In the genomic region with DNA sequence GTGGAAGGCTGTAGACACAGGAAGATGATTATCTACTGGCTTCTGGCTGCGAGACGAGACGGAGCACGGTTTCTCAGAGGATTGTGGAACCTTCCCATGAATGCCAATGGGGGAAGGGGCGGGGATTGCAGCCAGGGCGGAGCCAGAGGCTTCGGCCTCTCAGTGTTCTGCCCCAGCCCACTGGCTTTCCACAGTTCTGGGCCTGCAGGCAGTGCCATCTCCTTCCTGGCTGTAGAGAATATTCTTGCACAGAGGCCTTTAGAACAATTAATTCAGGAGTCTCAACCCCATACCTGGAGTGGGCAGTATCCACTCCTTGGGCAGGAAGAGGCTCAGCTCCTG, we compare ENCODE assay signal across 8 mouse cellular contexts. TPM values are rescaled to one million over a fixed set of nuclear protein-coding genes. Genes with fewer than 3 reads are reported as not detected.
A peak's percentile ranks its signal among the peaks of the same experiment; 100 is the strongest.
DNase-seq lines count a peak whose midpoint lies in the region; ATAC-seq and TF ChIP-seq lines count a peak whose summit lies in the region.

No protein-coding gene starts in this region.

- 3% methylated on average over 7 of the region's 7 CpGs for WGBS in heart, embryonic 11.5 days (ENCODE audit: insufficient replicate concordance)
- 2% methylated on average over 7 of the region's 7 CpGs for WGBS in embryonic facial prominence, embryonic 15.5 days
- WGBS in intestine, postnatal 0 days: 6% methylated on average over 7 of the region's 7 CpGs

- no peaks in the 10 kb centered on the region for H3K4me1 ChIP-seq in heart, embryonic 11.5 days (ENCODE audit: control insufficient read depth, insufficient read depth, low read length)
- 0 out of 2 replicates have a peak, but pooled peaks cover 4% of the 10 kb centered on the region for H3K4me1 ChIP-seq in embryonic facial prominence, embryonic 15.5 days
- no peaks in the 10 kb centered on the region for H3K4me1 ChIP-seq in intestine, postnatal 0 days (replicated peaks; ENCODE audit: control insufficient read depth, insufficient read depth, low read length)

- no peak for DNase-seq in heart, postnatal 14 days
- DNase-seq in lung, postnatal 14 days: peak; percentile 44
- DNase-seq in frontal cortex, postnatal 14 days (ENCODE audit: low spot score in 2 of 2): no peak
- DNase-seq in thymus, postnatal 0 days (ENCODE audit: low spot score): no peak
- no peak for DNase-seq in cerebellum, postnatal 4 days (ENCODE audit: low spot score in 2 of 2)

- no peaks in the 10 kb centered on the region for H3K36me3 ChIP-seq in heart, embryonic 11.5 days (ENCODE audit: control insufficient read depth, insufficient read depth, low read length)
- no peaks in the 10 kb centered on the region for H3K36me3 ChIP-seq in embryonic facial prominence, embryonic 15.5 days
- no peaks in the 10 kb centered on the region for H3K36me3 ChIP-seq in intestine, postnatal 0 days (ENCODE audit: control insufficient read depth, insufficient read depth)

- no peak overlapping the region for H3K4me3 ChIP-seq in heart, embryonic 11.5 days (ENCODE audit: low read depth, low read length)
- peak overlapping the region; percentile 28 for H3K4me3 ChIP-seq in embryonic facial prominence, embryonic 15.5 days (replicated peaks)
- H3K4me3 ChIP-seq in intestine, postnatal 0 days (ENCODE audit: low read depth, low read length): no peak overlapping the region

- TF ChIP-seq CTCF in intestine, postnatal 0 days (IDR thresholded peaks at IDR 0.05; ENCODE audit: low read depth): no peak

- no peaks in the 10 kb centered on the region for H3K9me3 ChIP-seq in heart, embryonic 11.5 days (replicated peaks; ENCODE audit: control insufficient read depth, low read length)
- H3K9me3 ChIP-seq in embryonic facial prominence, embryonic 15.5 days (replicated peaks): no peaks in the 10 kb centered on the region
- no peaks in the 10 kb centered on the region for H3K9me3 ChIP-seq in intestine, postnatal 0 days (ENCODE audit: control insufficient read depth)

- ATAC-seq in heart, embryonic 11.5 days (replicated peaks; ENCODE audit: insufficient number of reproducible peaks, low FRiP score, low TSS enrichment): peak; percentile 52; the same call in 1 of the 2 replicates
- peak; percentile 75 for ATAC-seq in embryonic facial prominence, embryonic 15.5 days (ENCODE audit: insufficient number of reproducible peaks, low FRiP score, low TSS enrichment, low read depth)
- no peak for ATAC-seq in intestine, postnatal 0 days

- H3K27me3 ChIP-seq in heart, embryonic 11.5 days (ENCODE audit: control insufficient read depth, insufficient read depth, low read length): no peaks in the 10 kb centered on the region
- H3K27me3 ChIP-seq in embryonic facial prominence, embryonic 15.5 days: no peaks in the 10 kb centered on the region
- H3K27me3 ChIP-seq in intestine, postnatal 0 days (replicated peaks; ENCODE audit: control insufficient read depth, insufficient read depth, low read length): no peaks in the 10 kb centered on the region

- H3K27ac ChIP-seq in heart, embryonic 11.5 days (ENCODE audit: low read depth, low read length): no peak overlapping the region
- H3K27ac ChIP-seq in embryonic facial prominence, embryonic 15.5 days (replicated peaks): 0 out of 2 replicates have a peak overlapping the region, but pooled peaks have one; percentile 7
- H3K27ac ChIP-seq in intestine, postnatal 0 days (ENCODE audit: low read depth, low read length): no peak overlapping the region

- H3K9ac ChIP-seq in heart, embryonic 11.5 days (ENCODE audit: low read depth, low read length): no peak overlapping the region
- no peak overlapping the region for H3K9ac ChIP-seq in embryonic facial prominence, embryonic 15.5 days
- no peak overlapping the region for H3K9ac ChIP-seq in intestine, postnatal 0 days (ENCODE audit: low read depth, low read length)

- intact Hi-C loops in heart, postnatal 14 days (cut with DNase I): no loop called here

- H3K4me2 ChIP-seq in heart, embryonic 11.5 days: peak overlapping the region; percentile 37
- H3K4me2 ChIP-seq in embryonic facial prominence, embryonic 15.5 days (replicated peaks): peak overlapping the region; percentile 38
- peak overlapping the region; percentile 46 for H3K4me2 ChIP-seq in intestine, postnatal 0 days (replicated peaks; ENCODE audit: low read depth)

RNA-seq across cellular contexts. Expression of gene Lmx1b, which starts 18.9 kb away (rescaled TPM):
- polyA plus RNA-seq in heart, embryonic 11.5 days (2014; fragmentation: Nextera tagmentation; extraction: Ambion mirVana): 0.03 TPM in 1 of 2 replicates, not detected in the other
- total RNA-seq in heart, postnatal 14 days (2021): under 1 TPM; 0.05 to 0.38 TPM
- polyA plus RNA-seq in embryonic facial prominence, embryonic 15.5 days (2015; fragmentation: Nextera tagmentation; extraction: Ambion mirVana): 0.59 and 0.67 TPM in 2 replicates
- not detected in 2 replicates for polyA plus RNA-seq in intestine, postnatal 0 days (2015; fragmentation: Nextera tagmentation; extraction: Ambion mirVana)
- polyA plus RNA-seq in thymus, postnatal 0 days (2015; fragmentation: Nextera tagmentation; extraction: Ambion mirVana): 0.05 TPM in 1 of 2 replicates, not detected in the other
